Mouse (Mus musculus) forebrain, embryonic 16.5 days (tissue): Measurements from ENCODE around the gene Ltbp3. TPM values are rescaled to one million over a fixed set of nuclear protein-coding genes. Genes with fewer than 3 reads are reported as not detected.
A peak's percentile ranks its signal among the peaks of the same experiment; 100 is the strongest.

Experiments used
- ATAC-seq: fragments of 200-750 bp; cut with Nextera tagmentation; 2 replicates; pipeline ENCODE4 v1.8.0; 2017; ENCODE audit warnings: mild to moderate bottlenecking, moderate library complexity
- H3K27ac ChIP-seq: fragments of 300-500 bp; sonication (generic); 2 replicates; pipeline ENCODE4 v1.5.1; 2014; ENCODE audit warnings: low read length, control low read depth
- H3K27me3 ChIP-seq: fragments of 300-500 bp; sonication (generic); replicated peaks from 2 replicates; pipeline ENCODE4 v1.6.1; 2014; ENCODE audit warnings: low read length; ENCODE audit not compliant: control insufficient read depth, insufficient read depth
- H3K36me3 ChIP-seq: fragments of 300-500 bp; sonication (generic); 2 replicates; pipeline ENCODE4 v1.6.1; 2014; ENCODE audit not compliant: control insufficient read depth, insufficient read depth
- H3K4me1 ChIP-seq: fragments of 300-500 bp; sonication (generic); replicated peaks from 2 replicates; pipeline ENCODE4 v1.6.1; 2014; ENCODE audit warnings: low read length; ENCODE audit not compliant: control insufficient read depth, insufficient read depth
- H3K4me2 ChIP-seq: fragments of 300-500 bp; sonication (generic); 2 replicates; pipeline ENCODE4 v1.6.1; 2014; ENCODE audit warnings: mild to moderate bottlenecking, low read length, control low read depth
- H3K4me3 ChIP-seq: fragments of 300-500 bp; sonication (generic); replicated peaks from 2 replicates; pipeline ENCODE4 v1.5.1; 2014; ENCODE audit warnings: mild to moderate bottlenecking, low read length, control low read depth
- H3K9ac ChIP-seq: fragments of 300-500 bp; sonication (generic); replicated peaks from 2 replicates; pipeline ENCODE4 v1.6.1; 2014; ENCODE audit warnings: low read depth, low read length, control low read depth
- H3K9me3 ChIP-seq: fragments of 300-500 bp; sonication (generic); 2 replicates; pipeline ENCODE4 v1.6.1; 2016; ENCODE audit warnings: low read length; ENCODE audit not compliant: control insufficient read depth
- WGBS: fragments of 180-500 bp; shearing (Covaris S2); extraction: QIAGEN DNeasy Blood & Tissue Kit; methylation state at CpG from one replicate; pipeline ENCODE4 v1.1.7; 2014; 5-methylcytosine and 5-hydroxymethylcytosine counted together
- polyA plus RNA-seq: library from polyadenylated mRNA; unstranded; fragments of >200 nt; fragmentation: Nextera tagmentation; extraction: Ambion mirVana; gene quantifications from 2 replicates; pipeline ENCODE4 v1.2.1, GENCODE M21; 2015

Ltbp3 gene
- polyA plus RNA-seq: 11.4 and 11.6 TPM in 2 replicates

- Histone ChIP-seq H3K4me1 (peaks cover 35% of the 10 kb centered on the region), H3K27me3 (0 out of 2 replicates have a peak, but pooled peaks cover 4% of the 10 kb centered on the region), H3K36me3 (no peaks in the 10 kb centered on the region), H3K4me2 (peak within 1 kb of the TSS; percentile 99), H3K4me3 (peak within 1 kb of the TSS; percentile 64), H3K27ac (peak within 1 kb of the TSS; percentile 89), H3K9me3 (no peaks in the 10 kb centered on the region), H3K9ac (peak within 1 kb of the TSS; percentile 82)
- peak; percentile 80 for ATAC-seq
- 12% methylated on average over 13 of the region's 14 CpGs for WGBS
Observed at GRCm38 (mm10) chr19:5740320-5741317, at the start of gene Ltbp3. Ltbp3 (plus strand) TSS chr19:5740904.

- no peak overlapping the region for H3K27ac ChIP-seq
- 0 out of 2 replicates have a peak overlapping the region, but pooled peaks have one; percentile 10 for H3K9ac ChIP-seq
- H3K36me3 ChIP-seq: no peaks in the 10 kb centered on the region
- H3K4me2 ChIP-seq: no peak overlapping the region
- peaks cover 56% of the 10 kb centered on the region for H3K4me1 ChIP-seq
- no peaks in the 10 kb centered on the region for H3K9me3 ChIP-seq
- WGBS: 88% methylated on average over 5 of the region's 5 CpGs
- no peaks in the 10 kb centered on the region for H3K27me3 ChIP-seq
- ATAC-seq: no peak
- H3K4me3 ChIP-seq: no peak overlapping the region
Observed at GRCm38 (mm10) chr19:5691601-5692000, 49.1 kb upstream of the Ltbp3 start.

GRCm38 (mm10) chr19:5692086-5692912 is 48.4 kb upstream of the Ltbp3 start:
- no peak overlapping the region for H3K4me3 ChIP-seq

GRCm38 (mm10) chr19:5692913-5693396 is 47.7 kb upstream of the Ltbp3 start:
- H3K9me3 ChIP-seq: no peaks in the 10 kb centered on the region
- peaks cover 12% of the 10 kb centered on the region for H3K36me3 ChIP-seq
- no peak overlapping the region for H3K4me3 ChIP-seq
- peaks cover 46% of the 10 kb centered on the region for H3K4me1 ChIP-seq
- 76% methylated on average over 10 of the region's 10 CpGs for WGBS
- no peak overlapping the region for H3K9ac ChIP-seq
- no peak overlapping the region; the same call in 1 of the 2 replicates for H3K4me2 ChIP-seq
- H3K27me3 ChIP-seq: no peaks in the 10 kb centered on the region
- no peak for ATAC-seq
- H3K27ac ChIP-seq: no peak overlapping the region

More at GRCm38 (mm10) chr19:5692086-5692912, 48.4 kb upstream of the Ltbp3 start:
- WGBS: 67% methylated on average over 10 of the region's 10 CpGs
- Histone ChIP-seq H3K9ac (0 out of 2 replicates have a peak overlapping the region, but pooled peaks have one; percentile 10), H3K36me3 (peaks cover 6% of the 10 kb centered on the region; the same call in 1 of the 2 replicates), H3K27ac (no peak overlapping the region), H3K4me1 (peaks cover 52% of the 10 kb centered on the region), H3K9me3 (no peaks in the 10 kb centered on the region), H3K4me2 (no peak overlapping the region), H3K27me3 (no peaks in the 10 kb centered on the region)
- ATAC-seq: no peak

- Histone ChIP-seq H3K36me3 (peaks cover 19% of the 10 kb centered on the region), H3K4me2 (no peak overlapping the region), H3K9ac (no peak overlapping the region), H3K27me3 (no peaks in the 10 kb centered on the region), H3K4me3 (no peak overlapping the region), H3K9me3 (no peaks in the 10 kb centered on the region), H3K27ac (no peak overlapping the region), H3K4me1 (peaks cover 44% of the 10 kb centered on the region)
- no peak for ATAC-seq
- WGBS: 91% methylated on average over 6 of the region's 6 CpGs
Observed at GRCm38 (mm10) chr19:5693801-5694200, 46.9 kb upstream of the Ltbp3 start.

GRCm38 (mm10) chr19:5695849-5696462 is 44.7 kb upstream of the Ltbp3 start:
- ATAC-seq: peak; percentile 57
- WGBS: 9% methylated on average over 41 of the region's 41 CpGs
- Histone ChIP-seq H3K4me1 (peaks cover 27% of the 10 kb centered on the region), H3K9ac (peak overlapping the region; percentile 52), H3K27me3 (no peaks in the 10 kb centered on the region), H3K27ac (no peak overlapping the region), H3K36me3 (peaks cover 26% of the 10 kb centered on the region), H3K4me3 (peak overlapping the region; percentile 42), H3K4me2 (peak overlapping the region; percentile 57), H3K9me3 (no peaks in the 10 kb centered on the region)

GRCm38 (mm10) chr19:5704163-5704800 is 36.4 kb upstream of the Ltbp3 start, which contains the start of gene Kcnk7:
Kcnk7 (plus strand) TSS chr19:5704367.
- H3K36me3 ChIP-seq: peaks cover 30% of the 10 kb centered on the region
- H3K4me2 ChIP-seq: no peak within 1 kb of the TSS
- H3K4me3 ChIP-seq: no peak within 1 kb of the TSS
- H3K27me3 ChIP-seq: no peaks in the 10 kb centered on the region
- H3K4me1 ChIP-seq: no peaks in the 10 kb centered on the region
- no peak within 1 kb of the TSS; the same call in 1 of the 2 replicates for H3K27ac ChIP-seq
- H3K9me3 ChIP-seq: no peaks in the 10 kb centered on the region
- no peak within 1 kb of the TSS for H3K9ac ChIP-seq
- WGBS: 77% methylated on average over 17 of the region's 17 CpGs
- 0 out of 2 replicates have a peak, but pooled peaks have one; percentile 5 for ATAC-seq

GRCm38 (mm10) chr19:5704801-5705571 is 35.7 kb upstream of the Ltbp3 start:
- H3K9ac ChIP-seq: no peak overlapping the region
- H3K4me2 ChIP-seq: no peak overlapping the region
- no peak overlapping the region; the same call in 1 of the 2 replicates for H3K27ac ChIP-seq
- H3K9me3 ChIP-seq: no peaks in the 10 kb centered on the region
- H3K27me3 ChIP-seq: no peaks in the 10 kb centered on the region
- no peaks in the 10 kb centered on the region for H3K4me1 ChIP-seq
- no peak overlapping the region for H3K4me3 ChIP-seq
- ATAC-seq: peak; percentile 21; the same call in 1 of the 2 replicates
- peaks cover 32% of the 10 kb centered on the region for H3K36me3 ChIP-seq
- WGBS: 45% methylated on average over 10 of the region's 10 CpGs
